Mouse (Mus musculus): ENCODE results near the gene Neurod6. TPM values are rescaled to one million over a fixed set of nuclear protein-coding genes. Genes with fewer than 3 reads are reported as not detected.
"Not testable (repeated sequence)": the region's sequence is repeated elsewhere in the genome, so short reads cannot be mapped to it uniquely, and the experiment has no call there.

The Neurod6 gene
- polyA plus RNA-seq (2015; fragmentation: Nextera tagmentation; extraction: Ambion mirVana) = 0.06 and 0.10 TPM in 2 replicates

DNA sequence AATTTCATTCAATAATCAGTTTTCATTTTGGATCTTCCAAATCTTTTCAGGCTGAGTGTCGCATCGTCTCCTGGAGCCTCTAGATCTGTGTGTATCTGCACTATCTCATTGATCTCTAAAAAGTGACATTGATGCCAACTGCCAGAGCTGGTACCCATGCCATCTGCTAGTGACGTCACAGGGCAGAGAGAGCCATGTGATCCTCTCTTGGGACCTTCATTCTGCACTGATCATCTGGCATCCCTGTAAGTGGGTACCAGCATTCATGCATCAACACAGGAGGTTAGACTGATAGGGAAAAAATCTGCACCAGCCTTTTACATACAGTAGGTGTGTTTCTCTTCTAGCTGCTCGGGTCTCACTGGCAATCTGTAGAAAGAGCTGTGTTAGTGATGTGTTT lies at the start of gene Neurod6:
Neurod6 (minus strand) TSS at position 290 of the 400 bp plus-strand sequence.
- Histone ChIP-seq H3K27me3 (peaks cover 23% of the 10 kb centered on the region), H3K4me3 (replicated peaks) (no peak within 1 kb of the TSS), H3K9ac (no peak within 1 kb of the TSS), H3K4me1 (replicated peaks) (no peaks in the 10 kb centered on the region), H3K36me3 (replicated peaks) (no peaks in the 10 kb centered on the region), H3K27ac (replicated peaks) (no peak within 1 kb of the TSS), H3K4me2 (no peak within 1 kb of the TSS), H3K9me3 (replicated peaks) (no peaks in the 10 kb centered on the region)
- WGBS (ENCODE audit: insufficient replicate concordance) = 57% methylated on average over 4 of the region's 4 CpGs
- no peak for ATAC-seq (ENCODE audit: insufficient read depth)

DNA sequence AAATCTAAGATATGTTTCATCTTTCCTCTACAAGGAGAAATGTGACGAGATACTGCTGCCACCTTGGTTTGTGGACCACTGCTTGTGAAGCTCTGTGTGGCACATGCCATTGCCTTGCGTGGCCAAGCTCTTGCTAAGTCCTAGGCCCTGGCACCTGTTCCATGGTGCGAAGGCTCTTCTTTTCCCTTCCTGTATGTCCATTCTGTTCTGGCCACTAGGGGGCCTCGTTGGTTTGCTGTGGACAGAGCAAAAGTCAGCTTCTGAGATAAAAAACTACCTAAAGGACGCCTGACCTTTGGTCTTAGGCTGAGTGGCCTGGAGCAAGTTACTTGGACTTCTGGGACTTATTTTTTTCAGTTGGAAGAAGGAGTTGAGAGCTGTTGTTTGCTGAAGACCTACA lies 36.1 kb upstream of the Neurod6 start:
- H3K4me1 ChIP-seq (replicated peaks) = no peaks in the 10 kb centered on the region
- no peak overlapping the region for H3K4me3 ChIP-seq (replicated peaks)
- H3K27me3 ChIP-seq = no peaks in the 10 kb centered on the region
- no peak for ATAC-seq (ENCODE audit: insufficient read depth)
- no peak overlapping the region for H3K27ac ChIP-seq (replicated peaks)
- no peaks in the 10 kb centered on the region for H3K9me3 ChIP-seq (replicated peaks)
- H3K4me2 ChIP-seq = no peak overlapping the region
- WGBS (ENCODE audit: insufficient replicate concordance) = 27% methylated on average over 5 of the region's 5 CpGs
- no peak overlapping the region for H3K9ac ChIP-seq
- no peaks in the 10 kb centered on the region for H3K36me3 ChIP-seq (replicated peaks)

- ATAC-seq (ENCODE audit: insufficient read depth) = no peak
- Histone ChIP-seq H3K4me3 (replicated peaks) (no peak overlapping the region), H3K4me1 (replicated peaks) (no peaks in the 10 kb centered on the region), H3K27me3 (no peaks in the 10 kb centered on the region), H3K9me3 (replicated peaks) (no peaks in the 10 kb centered on the region), H3K27ac (replicated peaks) (no peak overlapping the region), H3K4me2 (no peak overlapping the region), H3K36me3 (replicated peaks) (no peaks in the 10 kb centered on the region), H3K9ac (no peak overlapping the region)
- 67% methylated on average over 6 of the region's 6 CpGs for WGBS (ENCODE audit: insufficient replicate concordance)
Observed at GRCm38 (mm10) chr6:55715446-55715845, 34.4 kb upstream of the Neurod6 start.

DNA sequence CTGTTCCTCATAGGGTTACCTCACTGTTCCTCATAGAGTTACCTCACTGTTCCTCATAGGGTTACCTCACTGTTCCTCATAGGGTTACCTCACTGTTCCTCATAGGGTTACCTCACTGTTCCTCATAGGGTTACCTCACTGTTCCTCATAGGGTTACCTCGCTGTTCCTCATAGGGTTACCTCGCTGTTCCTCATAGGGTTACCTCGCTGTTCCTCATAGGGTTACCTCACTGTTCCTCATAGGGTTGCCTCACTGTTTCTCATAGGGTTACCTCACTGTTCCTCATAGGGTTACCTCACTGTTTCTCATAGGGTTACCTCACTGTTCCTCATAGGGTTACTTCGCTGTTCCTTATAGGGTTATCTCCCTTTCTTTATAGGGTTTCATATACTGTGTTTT lies 29.9 kb upstream of the Neurod6 start:
- not testable (repeated sequence) for H3K9me3 ChIP-seq (replicated peaks); H3K27me3 ChIP-seq; H3K36me3 ChIP-seq (replicated peaks); H3K4me2 ChIP-seq; H3K9ac ChIP-seq; ATAC-seq (ENCODE audit: insufficient read depth); H3K4me3 ChIP-seq (replicated peaks); H3K4me1 ChIP-seq (replicated peaks); H3K27ac ChIP-seq (replicated peaks)
- 61% methylated on average over 4 of the region's 4 CpGs for WGBS (ENCODE audit: insufficient replicate concordance)

- Histone ChIP-seq H3K4me3 (replicated peaks) (no peak overlapping the region), H3K27ac (replicated peaks) (no peak overlapping the region), H3K9ac (no peak overlapping the region), H3K4me2 (no peak overlapping the region), H3K9me3 (replicated peaks) (no peaks in the 10 kb centered on the region), H3K27me3 (no peaks in the 10 kb centered on the region), H3K36me3 (replicated peaks) (no peaks in the 10 kb centered on the region), H3K4me1 (replicated peaks) (no peaks in the 10 kb centered on the region)
- WGBS (ENCODE audit: insufficient replicate concordance) = 63% methylated on average over 1 of the region's 1 CpGs
- ATAC-seq (ENCODE audit: insufficient read depth) = no peak
Observed at GRCm38 (mm10) chr6:55704759-55705104, 23.7 kb upstream of the Neurod6 start.

- no peaks in the 10 kb centered on the region for H3K4me1 ChIP-seq (replicated peaks)
- H3K9ac ChIP-seq = no peak overlapping the region
- no peak overlapping the region for H3K27ac ChIP-seq (replicated peaks)
- no peak overlapping the region for H3K4me3 ChIP-seq (replicated peaks)
- ATAC-seq (ENCODE audit: insufficient read depth) = no peak
- no peak overlapping the region for H3K4me2 ChIP-seq
- H3K9me3 ChIP-seq (replicated peaks) = no peaks in the 10 kb centered on the region
- H3K36me3 ChIP-seq (replicated peaks) = no peaks in the 10 kb centered on the region
- H3K27me3 ChIP-seq = no peaks in the 10 kb centered on the region
- WGBS (ENCODE audit: insufficient replicate concordance) = 70% methylated on average over 8 of the region's 8 CpGs
Observed at GRCm38 (mm10) chr6:55704061-55704758, 23.1 kb upstream of the Neurod6 start.

DNA sequence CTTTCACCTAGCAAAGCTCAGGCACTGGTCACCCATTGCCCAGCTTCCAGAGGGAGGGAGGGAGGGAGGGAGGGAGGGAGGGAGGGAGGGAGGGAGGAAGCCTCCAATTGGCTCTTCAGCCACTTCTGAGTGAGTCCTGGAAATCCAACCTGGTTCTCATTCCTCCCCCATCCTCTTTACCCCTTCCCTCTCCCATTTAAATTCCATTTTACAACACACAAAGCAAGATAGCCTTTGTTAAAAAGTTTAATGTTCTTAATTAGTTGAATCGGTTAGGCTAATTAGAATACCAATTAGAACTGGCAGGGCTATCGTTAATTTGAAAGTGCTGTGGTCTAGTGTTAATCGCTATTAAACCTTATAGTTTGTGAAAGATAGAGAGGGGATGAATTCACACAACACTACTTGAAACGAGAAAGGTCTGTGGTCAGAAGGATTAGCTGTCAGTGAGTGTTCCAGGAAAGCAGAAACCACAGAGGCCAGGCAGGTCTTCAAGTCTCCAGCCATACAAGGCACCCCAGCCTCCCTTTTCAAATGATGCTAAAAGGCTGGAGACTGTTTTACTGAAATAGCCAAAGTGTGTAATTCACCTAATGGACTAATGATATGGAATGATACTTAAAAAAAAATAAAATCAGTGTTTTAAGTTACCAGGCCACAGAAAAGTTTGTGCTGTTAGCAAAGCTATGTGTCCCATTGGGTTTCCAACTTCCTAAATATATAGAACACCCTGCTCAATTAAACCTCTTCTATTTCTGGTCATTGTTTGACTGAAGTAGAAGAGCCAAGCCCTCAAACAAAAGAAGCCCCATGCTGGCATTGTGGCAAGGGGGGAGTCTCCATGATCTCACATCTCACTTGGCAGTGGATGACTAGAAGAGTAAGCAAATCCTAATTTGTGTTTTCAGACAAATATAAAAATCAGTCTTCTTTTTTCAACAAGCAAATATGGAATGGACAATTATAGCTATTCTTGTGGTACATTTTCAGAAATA lies 19.6 kb upstream of the Neurod6 start:
- Histone ChIP-seq H3K4me2 (no peak overlapping the region), H3K27ac (replicated peaks) (no peak overlapping the region), H3K27me3 (no peaks in the 10 kb centered on the region), H3K9me3 (replicated peaks) (no peaks in the 10 kb centered on the region), H3K9ac (no peak overlapping the region), H3K36me3 (replicated peaks) (no peaks in the 10 kb centered on the region), H3K4me3 (replicated peaks) (no peak overlapping the region), H3K4me1 (replicated peaks) (no peaks in the 10 kb centered on the region)
- ATAC-seq (ENCODE audit: insufficient read depth) = no peak
- WGBS (ENCODE audit: insufficient replicate concordance) = 26% methylated on average over 4 of the region's 4 CpGs

- WGBS (ENCODE audit: insufficient replicate concordance) = 63% methylated on average over 2 of the region's 2 CpGs
- H3K4me3 ChIP-seq (replicated peaks) = no peak overlapping the region
- no peak overlapping the region for H3K9ac ChIP-seq
- H3K36me3 ChIP-seq (replicated peaks) = no peaks in the 10 kb centered on the region
- no peak overlapping the region for H3K27ac ChIP-seq (replicated peaks)
- no peaks in the 10 kb centered on the region for H3K27me3 ChIP-seq
- H3K9me3 ChIP-seq (replicated peaks) = no peaks in the 10 kb centered on the region
- no peak overlapping the region for H3K4me2 ChIP-seq
- no peak for ATAC-seq (ENCODE audit: insufficient read depth)
- no peaks in the 10 kb centered on the region for H3K4me1 ChIP-seq (replicated peaks)
Observed at GRCm38 (mm10) chr6:55690015-55690531, 9.0 kb upstream of the Neurod6 start.

DNA sequence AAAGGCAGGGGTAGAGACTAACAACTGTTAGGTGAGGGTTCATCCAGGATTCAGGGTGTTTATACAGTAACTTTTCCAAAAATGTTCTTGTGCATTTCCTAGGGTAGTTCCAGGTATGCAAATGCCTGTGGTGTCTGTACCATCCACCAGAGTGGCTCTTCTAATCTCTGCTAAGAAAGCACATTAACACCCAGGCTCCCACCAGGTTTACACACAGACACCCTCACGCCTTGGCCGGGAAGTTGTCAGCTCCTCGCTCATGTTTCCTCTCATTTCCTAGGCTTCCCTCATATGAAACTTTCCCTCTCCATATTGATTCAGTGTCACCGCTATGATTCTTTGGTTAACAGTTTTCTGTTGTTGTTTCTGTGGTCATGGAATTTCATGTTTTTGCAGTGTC lies 2.4 kb upstream of the Neurod6 start:
- Histone ChIP-seq H3K9ac (no peak overlapping the region), H3K4me2 (no peak overlapping the region), H3K9me3 (replicated peaks) (no peaks in the 10 kb centered on the region), H3K27ac (replicated peaks) (no peak overlapping the region), H3K4me1 (replicated peaks) (no peaks in the 10 kb centered on the region), H3K4me3 (replicated peaks) (no peak overlapping the region), H3K27me3 (peaks cover 5% of the 10 kb centered on the region; the same call in 1 of the 2 replicates), H3K36me3 (replicated peaks) (no peaks in the 10 kb centered on the region)
- ATAC-seq (ENCODE audit: insufficient read depth) = no peak
- 77% methylated on average over 4 of the region's 4 CpGs for WGBS (ENCODE audit: insufficient replicate concordance)

DNA sequence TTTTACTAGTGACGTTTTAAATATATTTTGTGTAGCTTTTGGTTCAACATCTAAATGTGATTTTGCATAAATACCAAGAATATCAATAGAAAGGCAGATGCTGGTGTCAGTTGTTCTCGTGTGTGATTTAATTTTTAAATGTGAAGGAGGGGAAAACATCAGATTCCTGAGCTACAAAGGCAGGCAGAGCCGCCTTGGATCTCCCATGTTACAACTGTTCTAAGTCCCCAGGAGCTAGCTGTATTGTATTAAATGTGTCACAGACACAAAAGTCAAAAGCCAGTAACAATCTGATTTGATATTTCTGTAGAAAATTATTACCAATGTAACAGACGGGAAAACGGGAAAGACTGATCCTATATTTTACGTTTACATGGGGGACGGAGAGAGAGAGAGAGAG lies 1.8 kb upstream of the Neurod6 start:
- H3K27me3 ChIP-seq = peaks cover 8% of the 10 kb centered on the region; the same call in 1 of the 2 replicates
- WGBS (ENCODE audit: insufficient replicate concordance) = 52% methylated on average over 7 of the region's 7 CpGs
- H3K4me2 ChIP-seq = no peak overlapping the region
- no peak overlapping the region for H3K27ac ChIP-seq (replicated peaks)
- no peaks in the 10 kb centered on the region for H3K4me1 ChIP-seq (replicated peaks)
- ATAC-seq (ENCODE audit: insufficient read depth) = no peak
- no peaks in the 10 kb centered on the region for H3K36me3 ChIP-seq (replicated peaks)
- H3K4me3 ChIP-seq (replicated peaks) = no peak overlapping the region
- H3K9me3 ChIP-seq (replicated peaks) = no peaks in the 10 kb centered on the region
- H3K9ac ChIP-seq = no peak overlapping the region

DNA sequence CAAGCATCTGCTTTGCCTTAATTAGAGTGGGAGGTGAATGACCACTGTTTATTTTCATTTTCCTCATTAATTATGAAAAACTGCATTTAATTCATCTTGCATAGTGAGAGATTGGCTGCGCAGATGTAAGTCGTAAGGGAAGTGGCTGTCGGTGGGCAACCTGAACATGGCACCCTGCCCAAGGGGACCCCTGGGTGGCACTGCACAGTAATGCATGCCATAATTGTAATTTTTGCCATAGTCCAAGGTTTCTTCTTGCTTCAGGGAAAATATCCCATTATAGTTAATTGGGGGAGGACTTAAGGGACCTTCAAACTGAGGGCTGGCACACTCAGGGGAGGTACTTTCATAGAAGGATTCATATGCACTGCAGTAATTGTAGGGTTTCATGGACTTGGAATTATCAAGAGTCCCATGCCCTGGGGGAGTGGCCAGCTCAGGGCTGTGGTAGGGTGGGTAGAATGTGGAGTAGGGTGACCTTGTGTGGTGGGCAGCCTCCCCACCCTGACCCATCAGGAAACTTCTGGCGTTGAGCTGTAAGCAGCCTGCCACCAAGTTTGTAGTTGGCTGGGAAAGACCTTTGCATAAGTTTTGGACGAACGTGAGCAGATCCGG lies 2.4 kb downstream of the Neurod6 start:
- no peak overlapping the region for H3K9ac ChIP-seq

More for the DNA sequence above, 2.4 kb downstream of the Neurod6 start:
- Histone ChIP-seq H3K4me3 (replicated peaks) (no peak overlapping the region), H3K4me2 (no peak overlapping the region), H3K36me3 (replicated peaks) (no peaks in the 10 kb centered on the region), H3K9me3 (replicated peaks) (no peaks in the 10 kb centered on the region), H3K27ac (replicated peaks) (no peak overlapping the region), H3K4me1 (replicated peaks) (no peaks in the 10 kb centered on the region), H3K27me3 (peaks cover 26% of the 10 kb centered on the region)
- no peak for ATAC-seq (ENCODE audit: insufficient read depth)
- 68% methylated on average over 7 of the region's 7 CpGs for WGBS (ENCODE audit: insufficient replicate concordance)
